Mouse (Mus musculus): Measurements from ENCODE around the gene Rnf150.

DNA sequence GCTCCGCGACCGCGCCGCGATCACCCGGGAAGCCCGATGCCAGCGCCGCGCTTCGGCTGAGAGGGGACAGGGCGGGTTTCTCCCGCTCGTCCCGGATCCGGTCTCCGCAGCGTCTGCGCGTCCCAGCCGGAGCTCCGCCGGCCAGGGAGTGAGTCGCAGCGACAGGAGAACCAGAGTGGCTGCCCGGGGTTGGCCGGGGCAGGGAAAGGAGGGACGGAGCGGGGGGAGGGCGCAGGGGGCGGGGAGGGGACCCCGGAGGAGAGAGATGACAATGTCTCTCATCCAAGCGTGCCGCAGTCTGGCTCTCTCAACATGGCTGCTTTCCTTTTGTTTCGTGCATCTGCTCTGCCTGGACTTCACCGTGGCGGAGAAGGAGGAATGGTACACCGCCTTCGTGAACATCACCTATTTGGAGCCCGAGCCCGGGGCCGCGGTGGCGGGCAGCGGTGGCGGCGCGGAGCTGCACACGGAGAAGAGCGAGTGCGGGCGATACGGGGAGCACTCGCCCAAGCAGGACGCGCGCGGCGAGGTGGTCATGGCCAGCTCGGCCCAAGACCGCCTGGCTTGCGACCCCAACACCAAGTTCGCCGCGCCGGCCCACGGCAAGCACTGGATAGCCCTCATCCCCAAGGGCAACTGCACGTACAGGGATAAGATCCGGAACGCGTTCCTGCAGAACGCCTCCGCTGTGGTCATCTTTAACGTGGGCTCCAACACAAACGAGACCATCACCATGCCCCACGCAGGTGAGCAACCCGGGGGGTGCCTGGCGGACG is 777 bp downstream of the Rnf150 start:
- no peak for TF ChIP-seq CTCF (IDR thresholded peaks at IDR 0.05; ENCODE audit: borderline replicate concordance, control insufficient read depth, extremely low read depth, insufficient read depth, low read length, poor library complexity)
- TF ChIP-seq POLR2A (IDR thresholded peaks at IDR 0.05; ENCODE audit: control insufficient read depth, extremely low read depth, insufficient read depth, low read length, poor library complexity), result no peak
